Mouse (Mus musculus): ENCODE measurements around the gene Maco1. TPM values are rescaled to one million over a fixed set of nuclear protein-coding genes. Genes with fewer than 3 reads are reported as not detected.
"Not testable (repeated sequence)": the region's sequence is repeated elsewhere in the genome, so short reads cannot be mapped to it uniquely, and the experiment has no call there.

Gene Maco1
- total and polyA plus RNA-seq, 2 experiments from 2014 or later, result 21.8 to 32.1 TPM

DNA sequence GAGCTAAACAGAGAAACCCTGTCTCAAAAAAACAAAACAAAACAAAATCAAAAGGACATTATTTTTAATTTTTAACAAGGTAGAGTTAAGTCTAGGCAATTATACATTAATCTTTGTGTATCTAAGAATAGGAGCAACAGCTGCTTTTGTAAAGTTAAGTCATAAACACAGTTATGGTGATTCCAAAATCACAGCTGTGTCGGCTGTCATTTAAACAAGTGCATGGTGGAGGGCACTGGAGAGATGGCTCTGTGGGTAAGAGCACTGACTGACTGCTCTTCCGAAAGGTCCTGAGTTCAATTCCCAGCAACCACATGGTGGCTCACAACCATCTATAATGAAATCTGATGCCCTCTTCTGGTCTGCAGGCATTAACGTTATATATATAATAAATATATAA, 21.2 kb downstream of the Maco1 start:
- no peaks in the 10 kb centered on the region for H3K27me3 ChIP-seq (ENCODE audit: control insufficient read depth, insufficient read depth, low read length)
- DNase-seq (ENCODE audit: low spot score) (no peak), ATAC-seq (ENCODE audit: insufficient read depth, low read depth) (no peak)
- H3K4me2 ChIP-seq (ENCODE audit: low read depth, low read length), result no peak overlapping the region
- H3K27ac ChIP-seq (ENCODE audit: low read depth), result no peak overlapping the region
- H3K9ac ChIP-seq (replicated peaks; ENCODE audit: low read depth, low read length), result no peak overlapping the region
- H3K4me1 ChIP-seq (ENCODE audit: control insufficient read depth, insufficient read depth), result no peaks in the 10 kb centered on the region
- H3K9me3 ChIP-seq (replicated peaks; ENCODE audit: control insufficient read depth, low read length), result no peaks in the 10 kb centered on the region
- WGBS, result 89% methylated on average over 3 of the region's 3 CpGs
- no peak for TF ChIP-seq EP300 (IDR thresholded peaks at IDR 0.05; ENCODE audit: low read depth)
- TF ChIP-seq CTCF (IDR thresholded peaks at IDR 0.05; ENCODE audit: low read depth), result no peak
- peaks cover 40% of the 10 kb centered on the region for H3K36me3 ChIP-seq (replicated peaks; ENCODE audit: control insufficient read depth, insufficient read depth, low read length)
- no peak overlapping the region for H3K4me3 ChIP-seq (ENCODE audit: low read depth, low read length)

DNA sequence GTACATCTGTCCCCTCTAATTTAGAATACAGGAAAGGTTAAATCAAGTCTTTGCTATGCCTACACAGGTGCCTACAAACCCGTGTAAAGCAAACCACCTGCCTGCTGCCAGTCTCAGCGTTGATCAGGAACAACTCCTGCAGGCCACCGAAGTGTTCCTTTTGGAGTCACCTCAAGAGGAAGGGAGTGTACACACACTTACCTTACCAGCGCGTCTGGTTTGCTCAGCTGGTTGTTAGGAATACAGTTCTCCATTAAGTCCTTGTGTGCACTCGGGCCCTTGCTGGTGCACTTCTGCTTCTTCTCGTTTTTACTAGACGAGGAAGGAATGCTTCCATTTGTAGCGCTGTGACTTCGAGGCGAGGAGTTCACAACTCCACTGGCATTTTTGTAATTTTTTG, 25.3 kb downstream of the Maco1 start:
- WGBS, result 88% methylated on average over 11 of the region's 11 CpGs

DNA sequence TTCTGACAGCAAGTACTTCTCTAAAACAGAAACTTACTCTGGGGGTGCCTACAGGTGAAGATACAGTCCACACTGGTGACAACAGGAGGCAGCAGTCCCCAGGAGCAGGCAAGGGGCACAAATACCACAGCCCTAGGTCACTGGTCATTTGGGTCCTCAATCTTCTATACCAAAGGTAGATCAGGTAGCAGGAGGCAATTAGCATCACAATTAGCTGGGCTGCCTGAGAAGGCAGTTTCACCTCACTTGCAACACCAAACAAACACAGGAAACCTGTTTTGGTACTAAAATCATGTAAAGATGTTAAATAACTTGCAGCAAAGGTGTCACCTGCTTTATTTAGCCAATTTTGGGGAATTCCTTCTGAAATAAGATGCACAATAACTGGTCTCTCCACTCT, 26.8 kb downstream of the Maco1 start:
- DNase-seq (ENCODE audit: low spot score) (no peak), ATAC-seq (ENCODE audit: insufficient read depth, low read depth) (no peak)
- no peaks in the 10 kb centered on the region for H3K27me3 ChIP-seq (ENCODE audit: control insufficient read depth, insufficient read depth, low read length)
- H3K27ac ChIP-seq (ENCODE audit: low read depth), result no peak overlapping the region
- H3K9me3 ChIP-seq (replicated peaks; ENCODE audit: control insufficient read depth, low read length), result no peaks in the 10 kb centered on the region
- no peak overlapping the region for H3K9ac ChIP-seq (replicated peaks; ENCODE audit: low read depth, low read length)
- no peaks in the 10 kb centered on the region for H3K4me1 ChIP-seq (ENCODE audit: control insufficient read depth, insufficient read depth)
- no peak overlapping the region for H3K4me3 ChIP-seq (ENCODE audit: low read depth, low read length)
- no peak overlapping the region for H3K4me2 ChIP-seq (ENCODE audit: low read depth, low read length)
- TF ChIP-seq EP300 (IDR thresholded peaks at IDR 0.05; ENCODE audit: low read depth), result no peak
- H3K36me3 ChIP-seq (replicated peaks; ENCODE audit: control insufficient read depth, insufficient read depth, low read length), result peaks cover 39% of the 10 kb centered on the region

More for the DNA sequence above, 25.3 kb downstream of the Maco1 start:
- TF ChIP-seq EP300 (IDR thresholded peaks at IDR 0.05; ENCODE audit: low read depth) (no peak), CTCF (IDR thresholded peaks at IDR 0.05; ENCODE audit: low read depth) (no peak)
- H3K36me3 ChIP-seq (replicated peaks; ENCODE audit: control insufficient read depth, insufficient read depth, low read length), result peaks cover 42% of the 10 kb centered on the region
- no peak overlapping the region for H3K4me3 ChIP-seq (ENCODE audit: low read depth, low read length)
- H3K27me3 ChIP-seq (ENCODE audit: control insufficient read depth, insufficient read depth, low read length), result no peaks in the 10 kb centered on the region
- no peak overlapping the region for H3K4me2 ChIP-seq (ENCODE audit: low read depth, low read length)
- H3K4me1 ChIP-seq (ENCODE audit: control insufficient read depth, insufficient read depth), result no peaks in the 10 kb centered on the region
- H3K9ac ChIP-seq (replicated peaks; ENCODE audit: low read depth, low read length), result no peak overlapping the region
- no peaks in the 10 kb centered on the region for H3K9me3 ChIP-seq (replicated peaks; ENCODE audit: control insufficient read depth, low read length)
- no peak for ATAC-seq (ENCODE audit: insufficient read depth, low read depth)
- no peak for DNase-seq (ENCODE audit: low spot score)
- no peak overlapping the region for H3K27ac ChIP-seq (ENCODE audit: low read depth)

DNA sequence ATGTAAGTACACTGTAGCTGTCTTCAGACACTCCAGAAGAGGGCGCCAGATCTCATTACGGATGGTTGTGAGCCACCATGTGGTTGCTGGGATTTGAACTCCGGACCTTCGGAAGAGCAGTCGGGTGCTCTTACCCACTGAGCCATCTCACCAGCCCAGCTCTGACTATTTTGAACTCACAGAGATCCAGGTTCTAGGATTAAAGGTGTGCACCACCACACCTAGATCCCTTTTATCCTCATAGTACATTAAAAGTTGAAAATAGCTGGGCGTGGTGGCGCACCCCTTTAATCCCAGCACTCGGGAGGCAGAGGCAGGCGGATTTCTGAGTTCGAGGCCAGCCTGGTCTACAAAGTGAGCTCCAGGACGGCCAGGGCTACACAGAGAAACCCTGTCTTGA, 27.3 kb downstream of the Maco1 start:
- not testable (repeated sequence) for H3K27ac ChIP-seq (ENCODE audit: low read depth); DNase-seq (ENCODE audit: low spot score); H3K4me3 ChIP-seq (ENCODE audit: low read depth, low read length); H3K9me3 ChIP-seq (replicated peaks; ENCODE audit: control insufficient read depth, low read length); ATAC-seq (ENCODE audit: insufficient read depth, low read depth); H3K27me3 ChIP-seq (ENCODE audit: control insufficient read depth, insufficient read depth, low read length); H3K9ac ChIP-seq (replicated peaks; ENCODE audit: low read depth, low read length); H3K4me1 ChIP-seq (ENCODE audit: control insufficient read depth, insufficient read depth); H3K4me2 ChIP-seq (ENCODE audit: low read depth, low read length)
- H3K36me3 ChIP-seq (replicated peaks; ENCODE audit: control insufficient read depth, insufficient read depth, low read length), result peaks cover 39% of the 10 kb centered on the region
- 90% methylated on average over 9 of the region's 11 CpGs for WGBS

DNA sequence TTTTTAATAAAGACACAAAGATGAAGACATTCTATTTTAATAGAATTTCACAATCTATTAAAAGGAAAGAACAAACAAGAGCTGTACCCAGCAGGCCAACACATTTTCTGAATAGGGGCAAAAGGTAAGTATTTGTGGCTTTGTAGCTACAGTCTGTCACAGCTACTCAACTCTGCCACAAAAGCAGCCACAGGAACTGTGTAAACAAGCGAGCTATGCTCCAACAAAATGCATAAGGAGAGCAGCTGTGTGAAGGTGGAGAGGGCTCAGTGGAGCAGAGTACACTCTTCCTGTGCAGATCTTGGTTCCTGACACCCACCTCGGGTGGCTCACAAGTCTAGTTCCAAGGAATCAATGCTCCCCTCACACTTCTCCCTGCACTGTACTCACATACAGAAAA, 29.6 kb downstream of the Maco1 start:
- no peak overlapping the region for H3K9ac ChIP-seq (replicated peaks; ENCODE audit: low read depth, low read length)
- no peak for DNase-seq (ENCODE audit: low spot score)
- H3K4me3 ChIP-seq (ENCODE audit: low read depth, low read length), result no peak overlapping the region
- no peak for TF ChIP-seq EP300 (IDR thresholded peaks at IDR 0.05; ENCODE audit: low read depth)
- TF ChIP-seq CTCF (IDR thresholded peaks at IDR 0.05; ENCODE audit: low read depth), result no peak
- WGBS, result 63% methylated on average over 2 of the region's 2 CpGs
- no peak overlapping the region for H3K27ac ChIP-seq (ENCODE audit: low read depth)
- no peak for ATAC-seq (ENCODE audit: insufficient read depth, low read depth)
- no peak overlapping the region for H3K4me2 ChIP-seq (ENCODE audit: low read depth, low read length)
- no peaks in the 10 kb centered on the region for H3K27me3 ChIP-seq (ENCODE audit: control insufficient read depth, insufficient read depth, low read length)
- H3K9me3 ChIP-seq (replicated peaks; ENCODE audit: control insufficient read depth, low read length), result no peaks in the 10 kb centered on the region
- H3K4me1 ChIP-seq (ENCODE audit: control insufficient read depth, insufficient read depth), result no peaks in the 10 kb centered on the region
- H3K36me3 ChIP-seq (replicated peaks; ENCODE audit: control insufficient read depth, insufficient read depth, low read length), result peaks cover 30% of the 10 kb centered on the region

DNA sequence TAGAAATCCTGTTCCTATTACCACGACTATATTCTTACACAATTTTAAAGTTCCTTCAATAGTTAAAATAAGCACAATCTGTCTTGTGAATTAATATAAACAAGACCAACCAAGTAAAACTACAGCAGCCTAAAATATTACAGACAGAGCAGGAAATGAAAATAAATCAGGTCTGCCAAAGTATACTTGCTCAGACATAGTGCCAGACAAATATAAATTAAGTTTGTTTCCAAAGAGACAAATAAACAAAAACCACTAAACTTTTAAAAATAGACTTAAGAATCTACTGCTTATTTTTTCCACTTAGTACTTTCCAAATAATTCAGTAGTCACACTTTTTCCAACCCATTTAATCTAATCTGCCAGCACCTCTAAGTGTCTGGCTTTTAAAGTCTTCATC, 32.1 kb downstream of the Maco1 start:
- 69% methylated on average over 1 of the region's 1 CpGs for WGBS
- Histone ChIP-seq H3K9me3 (replicated peaks; ENCODE audit: control insufficient read depth, low read length) (no peaks in the 10 kb centered on the region), H3K27ac (ENCODE audit: low read depth) (no peak overlapping the region), H3K36me3 (replicated peaks; ENCODE audit: control insufficient read depth, insufficient read depth, low read length) (peaks cover 8% of the 10 kb centered on the region; the same call in 1 of the 2 replicates), H3K9ac (replicated peaks; ENCODE audit: low read depth, low read length) (no peak overlapping the region), H3K4me1 (ENCODE audit: control insufficient read depth, insufficient read depth) (no peaks in the 10 kb centered on the region), H3K27me3 (ENCODE audit: control insufficient read depth, insufficient read depth, low read length) (no peaks in the 10 kb centered on the region), H3K4me3 (ENCODE audit: low read depth, low read length) (no peak overlapping the region), H3K4me2 (ENCODE audit: low read depth, low read length) (no peak overlapping the region)
- ATAC-seq (ENCODE audit: insufficient read depth, low read depth), result no peak
- no peak for DNase-seq (ENCODE audit: low spot score)
- TF ChIP-seq EP300 (IDR thresholded peaks at IDR 0.05; ENCODE audit: low read depth) (no peak), CTCF (IDR thresholded peaks at IDR 0.05; ENCODE audit: low read depth) (no peak)

Measured in heart, postnatal 0 days (tissue).